ENCODE assay signal across 9 mouse cellular contexts in genomic region chr2:30417595-30418165, GRCm38 (mm10). TPM values are rescaled to one million over a fixed set of nuclear protein-coding genes. Genes with fewer than 3 reads are reported as not detected.
DNase-seq lines count a peak whose midpoint lies in the region; ATAC-seq and TF ChIP-seq lines count a peak whose summit lies in the region.
"Had no signal": no experiment of that assay in that cellular context is flagged by ENCODE, and none has a peak within 500 bp of the region (broad histone marks: within the 10 kb centered on the region; RNA-seq: fewer than 3 reads in every experiment).

No protein-coding gene starts in this region.

- no peaks in the 10 kb centered on the region for H3K9me3 ChIP-seq in kidney, postnatal 0 days (replicated peaks; ENCODE audit: low read length)
- no peaks in the 10 kb centered on the region for H3K9me3 ChIP-seq in embryonic facial prominence, embryonic 14.5 days (ENCODE audit: control insufficient read depth, low read length)
- no peaks in the 10 kb centered on the region for H3K9me3 ChIP-seq in liver, embryonic 15.5 days (replicated peaks)

- peak overlapping the region; percentile 77; the same call in 1 of the 2 replicates for H3K4me2 ChIP-seq in kidney, postnatal 0 days (ENCODE audit: low read length)
- H3K4me2 ChIP-seq in embryonic facial prominence, embryonic 14.5 days (ENCODE audit: low read depth, low read length) = peak overlapping the region; percentile 92; the same call in 1 of the 2 replicates
- peak overlapping the region; percentile 89 for H3K4me2 ChIP-seq in liver, embryonic 15.5 days

- no peak for TF ChIP-seq CTCF in kidney, postnatal 0 days (IDR thresholded peaks at IDR 0.05; ENCODE audit: low read depth)
- no peak for TF ChIP-seq CTCF in bone marrow, adult 2 months (IDR thresholded peaks at IDR 0.05; ENCODE audit: control insufficient read depth, insufficient read depth, low read length)

- no peak for ATAC-seq in kidney, postnatal 0 days (replicated peaks; ENCODE audit: low FRiP score, low read depth)
- no peak for ATAC-seq in embryonic facial prominence, embryonic 14.5 days (ENCODE audit: low read depth)
- ATAC-seq in liver, embryonic 15.5 days (ENCODE audit: insufficient read depth) = peak; percentile 61

- no peak overlapping the region for H3K4me3 ChIP-seq in kidney, postnatal 0 days (replicated peaks; ENCODE audit: low read depth, low read length)
- H3K4me3 ChIP-seq in bone marrow, adult 2 months (replicated peaks; ENCODE audit: control insufficient read depth, low read depth, low read length) = peak overlapping the region; percentile 58
- no peak overlapping the region for H3K4me3 ChIP-seq in embryonic facial prominence, embryonic 14.5 days (ENCODE audit: low read depth, low read length)
- H3K4me3 ChIP-seq in liver, embryonic 15.5 days (replicated peaks) = peak overlapping the region; percentile 100

- H3K4me1 ChIP-seq in kidney, postnatal 0 days (replicated peaks; ENCODE audit: insufficient read depth, low read length) = peaks cover 25% of the 10 kb centered on the region
- no peaks in the 10 kb centered on the region; the same call in 1 of the 2 replicates for H3K4me1 ChIP-seq in bone marrow, adult 2 months (ENCODE audit: control insufficient read depth, insufficient read depth, low read length)
- peaks cover 31% of the 10 kb centered on the region for H3K4me1 ChIP-seq in embryonic facial prominence, embryonic 14.5 days (ENCODE audit: control insufficient read depth, insufficient read depth, low read length)
- H3K4me1 ChIP-seq in liver, embryonic 15.5 days (replicated peaks) = peaks cover 67% of the 10 kb centered on the region

- no peak overlapping the region for H3K27ac ChIP-seq in kidney, postnatal 0 days
- peak overlapping the region; percentile 94 for H3K27ac ChIP-seq in bone marrow, adult 2 months (ENCODE audit: control insufficient read depth, insufficient read depth, low read depth, low read length, poor library complexity)
- H3K27ac ChIP-seq in embryonic facial prominence, embryonic 14.5 days (replicated peaks; ENCODE audit: low read depth, low read length) = no peak overlapping the region
- peak overlapping the region; percentile 96 for H3K27ac ChIP-seq in liver, embryonic 15.5 days (replicated peaks)

- H3K36me3 ChIP-seq in kidney, postnatal 0 days (ENCODE audit: insufficient read depth, low read length) = no peaks in the 10 kb centered on the region
- no peaks in the 10 kb centered on the region for H3K36me3 ChIP-seq in embryonic facial prominence, embryonic 14.5 days (ENCODE audit: control insufficient read depth, insufficient read depth, low read length)
- peaks cover 23% of the 10 kb centered on the region for H3K36me3 ChIP-seq in liver, embryonic 15.5 days (replicated peaks)

- H3K27me3 ChIP-seq in kidney, postnatal 0 days (ENCODE audit: insufficient read depth, low read length) = no peaks in the 10 kb centered on the region
- no peaks in the 10 kb centered on the region for H3K27me3 ChIP-seq in embryonic facial prominence, embryonic 14.5 days (replicated peaks; ENCODE audit: control insufficient read depth, insufficient read depth, low read length)
- no peaks in the 10 kb centered on the region for H3K27me3 ChIP-seq in liver, embryonic 15.5 days

- H3K9ac ChIP-seq in kidney, postnatal 0 days (ENCODE audit: low read depth, low read length) = no peak overlapping the region
- H3K9ac ChIP-seq in embryonic facial prominence, embryonic 14.5 days (ENCODE audit: low read depth, low read length) = no peak overlapping the region
- peak overlapping the region; percentile 100 for H3K9ac ChIP-seq in liver, embryonic 15.5 days

- 59% methylated on average over 5 of the region's 5 CpGs for WGBS in kidney, postnatal 0 days
- 47% methylated on average over 5 of the region's 5 CpGs for WGBS in bone marrow, adult 2 months
- WGBS in embryonic facial prominence, embryonic 14.5 days = 76% methylated on average over 5 of the region's 5 CpGs
- WGBS in liver, embryonic 15.5 days (ENCODE audit: insufficient replicate concordance) = 26% methylated on average over 5 of the region's 5 CpGs

- no peak for DNase-seq in kidney, postnatal 0 days (ENCODE audit: low spot score)
- no peak for DNase-seq in kidney, postnatal 36 days
- DNase-seq in embryonic facial prominence, embryonic 14.5 days (ENCODE audit: low spot score) = no peak
- no peak for DNase-seq in left cerebral cortex, adult 18-20 months (ENCODE audit: low spot score in 2 of 2)
- DNase-seq in T-cell, adult 2 months (ENCODE audit: low spot score) = no peak
- DNase-seq in ovary, adult 18-20 months (ENCODE audit: low spot score) = no peak
- DNase-seq: cerebellum, postnatal 25 days had no signal

- no peak for TF ChIP-seq POLR2A in bone marrow, adult 2 months (IDR thresholded peaks at IDR 0.05; ENCODE audit: borderline replicate concordance, control insufficient read depth, low read depth, low read length)

RNA-seq across cellular contexts. Expression of gene Ptpa, which starts 1.8 kb away (rescaled TPM):
- 131 and 142 TPM in 2 replicates for polyA plus RNA-seq in kidney, postnatal 0 days (2015; fragmentation: Nextera tagmentation; extraction: Ambion mirVana)
- polyA plus RNA-seq in bone marrow, adult 2 months (2011; ENCODE audit: insufficient read depth, insufficient read length, low replicate concordance, missing spikeins) = 199 and 273 TPM in 2 replicates
- 70.2 and 77.1 TPM in 2 replicates for polyA plus RNA-seq in embryonic facial prominence, embryonic 14.5 days (2014; fragmentation: Nextera tagmentation; extraction: Ambion mirVana)
- polyA plus RNA-seq in liver, embryonic 15.5 days (2015; fragmentation: Nextera tagmentation; extraction: Ambion mirVana) = 129 and 141 TPM in 2 replicates
- 100 to 1,000 TPM; 182 to 189 TPM for total RNA-seq in left cerebral cortex, adult 18-20 months (2021)

RNA-seq across cellular contexts. Expression of gene Crat, which starts 2.1 kb away (rescaled TPM):
- polyA plus RNA-seq in kidney, postnatal 0 days (2015; fragmentation: Nextera tagmentation; extraction: Ambion mirVana) = 42.9 and 49.2 TPM in 2 replicates
- polyA plus RNA-seq in bone marrow, adult 2 months (2011; ENCODE audit: insufficient read depth, insufficient read length, low replicate concordance, missing spikeins) = 28.6 and 37.9 TPM in 2 replicates
- polyA plus RNA-seq in embryonic facial prominence, embryonic 14.5 days (2014; fragmentation: Nextera tagmentation; extraction: Ambion mirVana) = 43.5 and 46.9 TPM in 2 replicates
- 24.3 and 29.0 TPM in 2 replicates for polyA plus RNA-seq in liver, embryonic 15.5 days (2015; fragmentation: Nextera tagmentation; extraction: Ambion mirVana)
- 10 to 100 TPM; 53.7 to 57.3 TPM for total RNA-seq in left cerebral cortex, adult 18-20 months (2021)

RNA-seq across cellular contexts. Expression of gene Dolpp1, which starts 25.6 kb away (rescaled TPM):
- polyA plus RNA-seq in kidney, postnatal 0 days (2015; fragmentation: Nextera tagmentation; extraction: Ambion mirVana) = 23.4 and 24.5 TPM in 2 replicates
- polyA plus RNA-seq in bone marrow, adult 2 months (2011; ENCODE audit: insufficient read depth, insufficient read length, low replicate concordance, missing spikeins) = 30.0 and 40.3 TPM in 2 replicates
- 28.5 and 29.0 TPM in 2 replicates for polyA plus RNA-seq in embryonic facial prominence, embryonic 14.5 days (2014; fragmentation: Nextera tagmentation; extraction: Ambion mirVana)
- polyA plus RNA-seq in liver, embryonic 15.5 days (2015; fragmentation: Nextera tagmentation; extraction: Ambion mirVana) = 16.6 and 19.1 TPM in 2 replicates
- total RNA-seq in left cerebral cortex, adult 18-20 months (2021) = 10 to 100 TPM; 24.2 to 27.5 TPM

RNA-seq across cellular contexts. Expression of gene Miga2, which starts 53.6 kb away (rescaled TPM):
- 22.2 and 22.8 TPM in 2 replicates for polyA plus RNA-seq in kidney, postnatal 0 days (2015; fragmentation: Nextera tagmentation; extraction: Ambion mirVana)
- 7.8 and 8.5 TPM in 2 replicates for polyA plus RNA-seq in bone marrow, adult 2 months (2011; ENCODE audit: insufficient read depth, insufficient read length, low replicate concordance, missing spikeins)
- polyA plus RNA-seq in embryonic facial prominence, embryonic 14.5 days (2014; fragmentation: Nextera tagmentation; extraction: Ambion mirVana) = 17.6 and 18.8 TPM in 2 replicates
- polyA plus RNA-seq in liver, embryonic 15.5 days (2015; fragmentation: Nextera tagmentation; extraction: Ambion mirVana) = 7.5 and 7.7 TPM in 2 replicates
- 100 to 1,000 TPM; 108 to 120 TPM for total RNA-seq in left cerebral cortex, adult 18-20 months (2021)

RNA-seq across cellular contexts. Expression of gene Ier5l, which starts 56.3 kb away (rescaled TPM):
- polyA plus RNA-seq in kidney, postnatal 0 days (2015; fragmentation: Nextera tagmentation; extraction: Ambion mirVana) = 3.5 and 8.1 TPM in 2 replicates
- polyA plus RNA-seq in bone marrow, adult 2 months (2011; ENCODE audit: insufficient read depth, insufficient read length, low replicate concordance, missing spikeins) = 0.84 and 1.1 TPM in 2 replicates
- 3.4 TPM in 2 replicates for polyA plus RNA-seq in embryonic facial prominence, embryonic 14.5 days (2014; fragmentation: Nextera tagmentation; extraction: Ambion mirVana)
- polyA plus RNA-seq in liver, embryonic 15.5 days (2015; fragmentation: Nextera tagmentation; extraction: Ambion mirVana) = 0.06 and 0.16 TPM in 2 replicates
- total RNA-seq in left cerebral cortex, adult 18-20 months (2021) = 10 to 100 TPM; 30.3 to 30.4 TPM

Comparison
In these comparisons a context has a peak if more than half of its experiments do, and no peak if none do; other contexts are left out.
1. H3K27ac ChIP-seq: peak in bone marrow, adult 2 months (single experiment) and liver, embryonic 15.5 days (single experiment); none in kidney, postnatal 0 days (single experiment) and embryonic facial prominence, embryonic 14.5 days (single experiment).
2. H3K4me3 ChIP-seq: peak in bone marrow, adult 2 months (single experiment) and liver, embryonic 15.5 days (single experiment); none in kidney, postnatal 0 days (single experiment) and embryonic facial prominence, embryonic 14.5 days (single experiment).
3. Peak in every context shown above with its lines, with median percentiles within 50 percentile points of each other: H3K4me2 ChIP-seq.